Comparison of ENCODE assay signal across 19 mouse cellular contexts in the genomic region with DNA sequence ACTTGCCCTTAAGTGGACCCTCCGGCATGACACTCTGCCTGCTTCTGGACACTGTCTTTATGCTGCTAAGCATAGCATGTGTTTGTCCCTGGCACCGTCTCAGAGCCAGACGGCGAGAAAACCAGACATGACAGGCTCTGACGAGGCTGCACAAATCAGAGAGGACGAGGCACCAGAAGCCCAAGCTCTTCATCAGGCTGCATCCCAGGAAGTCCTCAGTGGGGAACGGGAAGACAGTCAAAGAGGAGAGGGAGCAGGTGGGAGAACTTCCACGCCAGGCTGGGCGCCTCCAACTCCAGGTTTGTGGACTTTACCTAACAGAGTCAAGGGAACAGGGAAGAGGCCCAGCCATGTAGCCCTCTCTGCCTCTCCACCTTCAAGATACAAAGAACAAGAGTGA.
A peak's percentile ranks its signal among the peaks of the same experiment; 100 is the strongest.
DNase-seq lines count a peak whose midpoint lies in the region; ATAC-seq lines count a peak whose summit lies in the region.
"Had no signal": no experiment of that assay in that cellular context is flagged by ENCODE, and none has a peak within 500 bp of the region (broad histone marks: within the 10 kb centered on the region; RNA-seq: fewer than 3 reads in every experiment).

No protein-coding gene starts in this region.

- no peak overlapping the region for H3K4me3 ChIP-seq in forebrain, embryonic 16.5 days (replicated peaks; ENCODE audit: low read length)
- H3K4me3 ChIP-seq in forebrain, embryonic 13.5 days = no peak overlapping the region
- H3K4me3 ChIP-seq in megakaryocyte, embryonic 14.5 days (replicated peaks) = peak overlapping the region; percentile 19
- H3K4me3 ChIP-seq in intestine, embryonic 15.5 days (replicated peaks) = no peak overlapping the region
- H3K4me3 ChIP-seq: erythroblast, embryonic 14.5 days; heart, adult 2 months; heart, embryonic 15.5 days; limb, embryonic 13.5 days had no signal

- H3K9me3 ChIP-seq in forebrain, embryonic 16.5 days (ENCODE audit: control insufficient read depth, low read length) = no peaks in the 10 kb centered on the region
- H3K9me3 ChIP-seq in forebrain, embryonic 13.5 days (replicated peaks) = no peaks in the 10 kb centered on the region
- peaks cover 80% of the 10 kb centered on the region for H3K9me3 ChIP-seq in megakaryocyte, embryonic 14.5 days
- H3K9me3 ChIP-seq in intestine, embryonic 15.5 days = no peaks in the 10 kb centered on the region
- H3K9me3 ChIP-seq: heart, embryonic 15.5 days had no signal

- DNase-seq in cerebellum, adult 9-10 months = peak; percentile 84
- peak; percentile 42 for DNase-seq in layer of hippocampus, adult 9-11 months
- no peak for DNase-seq in embryo, embryonic 11 days
- DNase-seq: gastrocnemius, postnatal 14 days; heart, adult 2 months; kidney, adult 8-10 months; kidney, postnatal 4 days; lung, postnatal 10 days; thymus, postnatal 4 days had no signal

- no peak overlapping the region for H3K27ac ChIP-seq in forebrain, embryonic 16.5 days (ENCODE audit: low read length)
- H3K27ac ChIP-seq in forebrain, embryonic 13.5 days = no peak overlapping the region
- H3K27ac ChIP-seq in intestine, embryonic 15.5 days = no peak overlapping the region
- H3K27ac ChIP-seq: heart, adult 2 months; heart, embryonic 15.5 days; hindbrain, embryonic 14.5 days; limb, embryonic 13.5 days; liver, embryonic 14.5 days had no signal

- no peaks in the 10 kb centered on the region for H3K27me3 ChIP-seq in forebrain, embryonic 16.5 days (replicated peaks; ENCODE audit: control insufficient read depth, insufficient read depth, low read length)
- no peaks in the 10 kb centered on the region for H3K27me3 ChIP-seq in forebrain, embryonic 13.5 days
- H3K27me3 ChIP-seq in megakaryocyte, embryonic 14.5 days (replicated peaks) = no peaks in the 10 kb centered on the region
- no peaks in the 10 kb centered on the region for H3K27me3 ChIP-seq in intestine, embryonic 15.5 days (replicated peaks)
- H3K27me3 ChIP-seq: heart, embryonic 15.5 days; limb, embryonic 13.5 days had no signal

- 0 out of 2 replicates have a peak, but pooled peaks have one; percentile 28 for ATAC-seq in forebrain, embryonic 16.5 days
- no peak for ATAC-seq in forebrain, embryonic 13.5 days
- no peak for ATAC-seq in megakaryocyte, adult 5-6 weeks (ENCODE audit: poor library complexity, severe bottlenecking)
- no peak for ATAC-seq in intestine, embryonic 15.5 days

- no peak overlapping the region for H3K9ac ChIP-seq in forebrain, embryonic 16.5 days (replicated peaks; ENCODE audit: low read depth, low read length)
- H3K9ac ChIP-seq in forebrain, embryonic 13.5 days = no peak overlapping the region
- H3K9ac ChIP-seq in intestine, embryonic 15.5 days = no peak overlapping the region
- H3K9ac ChIP-seq: heart, embryonic 15.5 days; hindbrain, embryonic 14.5 days; limb, embryonic 13.5 days; liver, embryonic 14.5 days had no signal

- H3K36me3 ChIP-seq in forebrain, embryonic 16.5 days (ENCODE audit: control insufficient read depth, insufficient read depth) = no peaks in the 10 kb centered on the region
- H3K36me3 ChIP-seq in forebrain, embryonic 13.5 days (ENCODE audit: poor library complexity, severe bottlenecking) = no peaks in the 10 kb centered on the region
- no peaks in the 10 kb centered on the region for H3K36me3 ChIP-seq in megakaryocyte, embryonic 14.5 days (replicated peaks; ENCODE audit: low read length)
- no peaks in the 10 kb centered on the region for H3K36me3 ChIP-seq in intestine, embryonic 15.5 days
- H3K36me3 ChIP-seq: heart, embryonic 15.5 days; limb, embryonic 13.5 days had no signal

- no peaks in the 10 kb centered on the region for H3K4me1 ChIP-seq in forebrain, embryonic 16.5 days (replicated peaks; ENCODE audit: control insufficient read depth, insufficient read depth, low read length)
- peaks cover 11% of the 10 kb centered on the region for H3K4me1 ChIP-seq in forebrain, embryonic 13.5 days
- H3K4me1 ChIP-seq in megakaryocyte, embryonic 14.5 days = no peaks in the 10 kb centered on the region
- no peaks in the 10 kb centered on the region for H3K4me1 ChIP-seq in intestine, embryonic 15.5 days (replicated peaks)
- H3K4me1 ChIP-seq: heart, embryonic 15.5 days; limb, embryonic 13.5 days had no signal

- no peak overlapping the region for H3K4me2 ChIP-seq in forebrain, embryonic 16.5 days (ENCODE audit: low read length)
- H3K4me2 ChIP-seq in forebrain, embryonic 13.5 days = no peak overlapping the region
- H3K4me2 ChIP-seq in intestine, embryonic 15.5 days (replicated peaks) = no peak overlapping the region
- H3K4me2 ChIP-seq: heart, embryonic 15.5 days; hindbrain, embryonic 14.5 days; limb, embryonic 13.5 days had no signal

- WGBS in forebrain, embryonic 16.5 days = 65% methylated on average over 9 of the region's 9 CpGs
- 86% methylated on average over 9 of the region's 9 CpGs for WGBS in forebrain, embryonic 13.5 days
- WGBS in intestine, embryonic 15.5 days = 83% methylated on average over 9 of the region's 9 CpGs
